Mouse (Mus musculus): Measurements from ENCODE around the gene Hlcs. TPM values are rescaled to one million over a fixed set of nuclear protein-coding genes. Genes with fewer than 3 reads are reported as not detected.
"Not testable (repeated sequence)": the region's sequence is repeated elsewhere in the genome, so short reads cannot be mapped to it uniquely, and the experiment has no call there.

Gene Hlcs
- polyA plus RNA-seq, 1 experiment from 2014 or later = 10.3 TPM

DNA sequence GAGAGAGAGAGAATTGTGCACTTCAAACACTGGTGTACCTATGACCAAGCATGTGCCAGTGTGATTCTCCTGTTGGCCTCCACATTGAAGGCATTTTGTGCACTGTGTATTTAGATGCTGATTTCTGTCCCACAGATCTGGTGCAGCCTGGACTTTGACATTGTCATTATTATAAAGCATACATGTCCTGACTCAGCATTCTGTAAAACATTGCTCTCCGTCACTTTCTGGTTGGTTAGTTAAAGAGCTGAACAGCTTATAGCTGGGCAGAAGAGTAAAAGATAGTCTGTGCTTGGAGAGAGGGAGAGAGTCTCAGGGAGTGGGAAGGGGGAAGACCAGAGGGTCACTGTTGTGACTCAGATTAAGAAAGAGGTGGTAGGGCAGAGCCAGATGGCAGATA, 32.4 kb upstream of the Hlcs start:
- Histone ChIP-seq H3K4me2 (replicated peaks) (no peak overlapping the region), H3K27me3 (replicated peaks) (no peaks in the 10 kb centered on the region), H3K4me3 (no peak overlapping the region), H3K9me3 (no peaks in the 10 kb centered on the region), H3K36me3 (no peaks in the 10 kb centered on the region), H3K27ac (no peak overlapping the region), H3K9ac (no peak overlapping the region), H3K4me1 (no peaks in the 10 kb centered on the region)
- 95% methylated on average over 1 of the region's 1 CpGs for WGBS
- ATAC-seq (ENCODE audit: low FRiP score, low read depth) = no peak

- H3K4me2 ChIP-seq (replicated peaks); H3K27ac ChIP-seq; H3K27me3 ChIP-seq (replicated peaks); H3K9me3 ChIP-seq; H3K9ac ChIP-seq; H3K36me3 ChIP-seq; H3K4me3 ChIP-seq; H3K4me1 ChIP-seq; ATAC-seq (ENCODE audit: low FRiP score, low read depth): not testable (repeated sequence)
- WGBS = 95% methylated on average over 22 of the region's 22 CpGs
Measured at GRCm38 (mm10) chr16:94339164-94340160, 26.1 kb upstream of the Hlcs start.

DNA sequence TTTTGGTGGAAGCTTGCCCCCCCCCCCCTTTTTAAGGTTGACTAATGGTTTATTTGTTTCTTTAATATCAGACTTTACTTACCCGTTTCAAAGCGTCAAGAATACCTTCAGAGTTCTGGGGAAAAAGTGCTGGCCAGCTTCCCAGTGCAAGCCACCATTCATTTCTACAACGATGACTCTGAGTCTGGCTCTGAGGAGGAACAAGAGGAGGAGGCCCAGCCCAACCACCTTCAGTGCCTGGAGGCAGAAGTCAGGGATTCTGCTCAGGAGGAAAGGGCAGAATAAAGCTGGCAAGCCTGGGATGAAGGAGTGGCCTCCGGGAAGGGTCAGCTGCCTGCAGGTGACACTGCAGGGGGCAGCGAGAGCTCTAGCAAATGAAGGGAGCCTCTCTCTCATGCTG, 22.3 kb upstream of the Hlcs start:
- H3K27me3 ChIP-seq (replicated peaks) = no peaks in the 10 kb centered on the region; the same call in 1 of the 2 replicates
- WGBS = 37% methylated on average over 5 of the region's 5 CpGs
- no peak overlapping the region for H3K4me2 ChIP-seq (replicated peaks)
- no peak overlapping the region for H3K27ac ChIP-seq
- no peak overlapping the region for H3K9ac ChIP-seq
- no peaks in the 10 kb centered on the region for H3K36me3 ChIP-seq
- H3K4me1 ChIP-seq = no peaks in the 10 kb centered on the region
- no peak for ATAC-seq (ENCODE audit: low FRiP score, low read depth)
- no peak overlapping the region for H3K4me3 ChIP-seq
- H3K9me3 ChIP-seq = no peaks in the 10 kb centered on the region

GRCm38 (mm10) chr16:94331886-94332252, 18.5 kb upstream of the Hlcs start:
- ATAC-seq (ENCODE audit: low FRiP score, low read depth) = no peak
- Histone ChIP-seq H3K4me2 (replicated peaks) (no peak overlapping the region), H3K36me3 (no peaks in the 10 kb centered on the region), H3K4me3 (no peak overlapping the region), H3K27me3 (replicated peaks) (peaks cover 30% of the 10 kb centered on the region), H3K4me1 (peaks cover 24% of the 10 kb centered on the region), H3K9me3 (no peaks in the 10 kb centered on the region), H3K27ac (no peak overlapping the region), H3K9ac (no peak overlapping the region)
- WGBS = 60% methylated on average over 5 of the region's 5 CpGs

GRCm38 (mm10) chr16:94331233-94331885, 18.0 kb upstream of the Hlcs start:
- ATAC-seq (ENCODE audit: low FRiP score, low read depth) = no peak
- H3K4me3 ChIP-seq = no peak overlapping the region
- H3K9me3 ChIP-seq = no peaks in the 10 kb centered on the region
- no peak overlapping the region for H3K27ac ChIP-seq
- H3K9ac ChIP-seq = no peak overlapping the region
- no peak overlapping the region for H3K4me2 ChIP-seq (replicated peaks)
- WGBS = 83% methylated on average over 9 of the region's 9 CpGs
- no peaks in the 10 kb centered on the region for H3K36me3 ChIP-seq
- peaks cover 24% of the 10 kb centered on the region for H3K4me1 ChIP-seq
- peaks cover 33% of the 10 kb centered on the region for H3K27me3 ChIP-seq (replicated peaks)

DNA sequence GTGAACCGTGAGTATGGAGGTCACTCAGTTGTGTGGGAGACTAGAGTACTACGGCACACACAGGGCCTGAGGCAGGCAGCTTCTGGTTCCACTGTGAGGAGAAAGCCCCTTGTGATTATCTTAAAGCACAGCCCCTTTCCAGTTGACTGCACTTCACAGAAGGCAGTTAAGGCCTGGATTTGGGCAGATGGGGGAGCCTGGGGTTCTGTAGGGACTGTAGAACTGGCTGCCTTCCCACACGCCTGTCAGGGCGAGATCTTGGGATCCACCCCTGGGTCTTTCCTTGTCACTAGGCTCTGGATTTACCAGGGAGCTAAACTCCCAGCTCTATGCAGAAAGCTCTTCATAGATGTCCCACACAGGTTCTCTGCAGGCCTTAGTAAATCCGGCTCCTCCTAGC, 17.1 kb upstream of the Hlcs start:
- no peak overlapping the region for H3K4me3 ChIP-seq
- H3K9me3 ChIP-seq = no peaks in the 10 kb centered on the region
- no peak overlapping the region for H3K27ac ChIP-seq
- 57% methylated on average over 5 of the region's 5 CpGs for WGBS
- no peaks in the 10 kb centered on the region for H3K36me3 ChIP-seq
- H3K9ac ChIP-seq = no peak overlapping the region
- H3K4me2 ChIP-seq (replicated peaks) = no peak overlapping the region
- H3K4me1 ChIP-seq = peaks cover 24% of the 10 kb centered on the region
- ATAC-seq (ENCODE audit: low FRiP score, low read depth) = peak; percentile 37; the same call in 1 of the 2 replicates
- peaks cover 33% of the 10 kb centered on the region for H3K27me3 ChIP-seq (replicated peaks)

DNA sequence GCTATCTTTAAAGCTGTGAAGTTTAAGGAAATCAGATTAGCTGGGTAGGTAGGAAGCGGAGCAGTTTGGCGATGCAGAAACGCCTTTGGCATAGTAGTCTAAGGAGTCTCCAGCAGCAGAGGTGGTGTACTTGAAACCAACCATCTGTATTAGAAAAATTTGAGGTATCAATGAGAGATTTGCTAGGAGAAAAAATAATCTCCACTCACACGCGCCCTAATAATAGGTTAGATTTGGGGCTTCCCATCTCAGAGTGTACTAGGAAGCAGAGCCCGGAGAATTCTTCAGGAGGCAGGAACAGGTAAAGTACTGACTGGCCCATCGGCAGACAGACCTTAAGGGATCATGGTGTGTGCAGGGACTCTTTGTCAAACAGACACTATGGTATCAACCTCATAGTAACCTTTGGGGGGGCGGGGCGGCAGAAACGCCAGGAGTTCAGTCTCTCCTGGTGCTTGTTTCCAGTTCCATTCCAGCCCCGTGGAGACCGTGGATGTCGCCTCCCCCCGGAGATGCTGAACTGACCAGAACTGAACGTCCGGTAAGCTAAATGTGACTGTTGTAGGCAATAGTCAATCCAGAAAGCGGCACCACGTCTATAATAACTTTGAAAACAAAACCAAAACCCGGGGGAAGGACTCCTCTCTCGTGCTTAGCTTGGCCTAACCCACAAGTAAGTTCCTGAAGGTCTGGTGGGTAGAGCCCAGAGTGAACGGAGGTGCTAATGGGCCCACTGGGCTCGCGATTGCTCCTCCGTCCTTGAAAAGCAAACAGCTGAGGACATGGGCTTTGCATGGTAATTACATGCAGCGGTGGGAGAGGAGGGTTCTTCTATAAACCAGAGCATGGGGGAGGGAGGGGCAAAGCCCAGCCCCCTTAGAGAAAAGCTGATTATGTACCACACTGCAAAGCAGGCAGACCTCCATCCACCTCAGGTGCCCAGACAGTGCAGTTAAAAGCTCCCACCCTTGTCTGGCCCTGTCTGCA, 15.8 kb upstream of the Hlcs start:
- H3K4me2 ChIP-seq (replicated peaks) = peak overlapping the region; percentile 73
- H3K4me1 ChIP-seq = peaks cover 24% of the 10 kb centered on the region
- WGBS = 6% methylated on average over 25 of the region's 25 CpGs
- H3K27ac ChIP-seq = no peak overlapping the region
- H3K27me3 ChIP-seq (replicated peaks) = peaks cover 33% of the 10 kb centered on the region
- ATAC-seq (ENCODE audit: low FRiP score, low read depth) = peak; percentile 27; the same call in 1 of the 2 replicates
- H3K9ac ChIP-seq = no peak overlapping the region
- H3K36me3 ChIP-seq = no peaks in the 10 kb centered on the region
- no peaks in the 10 kb centered on the region for H3K9me3 ChIP-seq
- peak overlapping the region; percentile 41; the same call in 1 of the 2 replicates for H3K4me3 ChIP-seq

DNA sequence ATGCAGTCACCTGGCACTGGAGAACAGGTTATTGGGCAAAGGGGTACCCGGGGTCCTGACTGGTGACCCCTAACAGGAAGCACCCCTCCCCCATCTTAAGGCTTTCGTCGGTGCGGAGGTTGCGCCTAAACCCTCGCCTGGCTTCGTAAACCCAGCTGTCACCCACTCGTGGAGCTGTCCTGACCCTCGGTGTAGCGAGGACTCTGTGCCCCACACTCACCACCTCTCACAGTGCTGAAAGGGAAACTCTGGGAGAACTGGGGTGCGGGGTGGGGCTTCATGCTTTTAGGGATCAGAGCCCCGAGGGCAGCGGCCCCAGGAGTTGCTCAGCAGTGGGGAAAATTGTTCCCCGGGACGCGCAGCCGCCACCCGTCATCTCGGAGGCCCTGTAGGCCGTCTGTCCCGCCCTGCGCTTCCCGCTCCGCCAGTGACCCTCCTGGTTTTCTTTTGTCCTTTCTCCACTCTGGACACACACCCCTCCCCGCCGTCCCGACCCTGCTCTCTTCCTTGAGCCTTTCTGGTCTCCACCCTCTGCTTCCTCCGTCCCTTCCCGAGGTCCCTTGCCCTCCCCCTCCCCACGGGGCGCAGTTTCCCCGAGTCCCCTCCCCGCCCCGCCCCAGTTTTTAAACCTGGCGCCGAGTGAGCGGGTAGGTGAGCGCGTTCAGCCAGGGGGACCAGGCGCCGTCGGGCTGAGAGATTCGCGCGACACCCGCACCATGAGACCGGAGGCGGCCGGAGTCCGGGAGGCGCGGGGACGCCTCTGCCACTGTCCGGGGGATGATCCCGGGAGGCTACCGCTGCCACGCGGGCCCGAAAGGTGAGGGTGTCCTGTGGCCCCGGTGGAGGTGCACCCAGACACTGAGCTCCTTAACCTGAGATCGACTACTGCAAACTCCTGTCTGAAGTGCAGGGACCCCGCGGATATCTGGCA, 14.7 kb upstream of the Hlcs start, which contains the start of gene Ripply3:
Gene Ripply3 (plus strand): TSS at position 640 of the 931 bp plus-strand sequence.
- no peaks in the 10 kb centered on the region for H3K36me3 ChIP-seq
- peak within 1 kb of the TSS; percentile 41 for H3K4me3 ChIP-seq
- H3K4me1 ChIP-seq = peaks cover 24% of the 10 kb centered on the region
- H3K27ac ChIP-seq = no peak within 1 kb of the TSS
- peaks cover 33% of the 10 kb centered on the region for H3K27me3 ChIP-seq (replicated peaks)
- peak within 1 kb of the TSS; percentile 73 for H3K4me2 ChIP-seq (replicated peaks)
- 1% methylated on average over 63 of the region's 63 CpGs for whole genome bisulfite sequencing
- H3K9ac ChIP-seq = peak within 1 kb of the TSS; percentile 38
- no peaks in the 10 kb centered on the region for H3K9me3 ChIP-seq
- ATAC-seq (ENCODE audit: low FRiP score, low read depth) = peak; percentile 44

- 94% methylated on average over 3 of the region's 3 CpGs for WGBS
- ATAC-seq (ENCODE audit: low FRiP score, low read depth) = no peak
- H3K27me3 ChIP-seq (replicated peaks) = peaks cover 33% of the 10 kb centered on the region
Measured at GRCm38 (mm10) chr16:94326008-94326407, 12.6 kb upstream of the Hlcs start.

DNA sequence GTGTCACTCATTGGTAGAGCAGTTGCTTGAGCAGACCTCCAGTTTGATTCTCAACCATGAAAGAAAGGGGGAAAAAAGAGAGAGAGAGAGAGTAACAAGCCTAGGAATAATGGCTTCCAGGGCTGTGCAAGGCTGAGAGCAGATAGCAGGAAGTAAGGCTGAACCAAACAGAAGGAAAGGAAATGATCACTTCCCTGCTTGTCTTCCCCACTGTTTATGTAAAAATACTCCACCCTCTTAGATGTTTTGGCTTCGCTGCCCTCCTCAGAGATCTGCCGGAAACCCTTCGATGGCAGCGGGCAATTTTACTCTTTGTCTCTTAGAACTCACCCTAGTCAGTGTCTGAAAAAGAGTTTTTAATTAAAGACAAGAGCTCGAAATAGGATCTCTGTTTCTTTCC, 10.3 kb upstream of the Hlcs start:
- Histone ChIP-seq H3K4me2 (replicated peaks) (no peak overlapping the region), H3K27ac (no peak overlapping the region), H3K27me3 (replicated peaks) (peaks cover 21% of the 10 kb centered on the region), H3K9me3 (no peaks in the 10 kb centered on the region), H3K4me1 (peaks cover 11% of the 10 kb centered on the region), H3K4me3 (no peak overlapping the region), H3K9ac (no peak overlapping the region), H3K36me3 (no peaks in the 10 kb centered on the region)
- WGBS = 74% methylated on average over 5 of the region's 5 CpGs
- no peak for ATAC-seq (ENCODE audit: low FRiP score, low read depth)

More at GRCm38 (mm10) chr16:94326008-94326407, 12.6 kb upstream of the Hlcs start:
- no peaks in the 10 kb centered on the region for H3K9me3 ChIP-seq
- no peak overlapping the region for H3K4me3 ChIP-seq
- H3K4me1 ChIP-seq = peaks cover 24% of the 10 kb centered on the region
- no peak overlapping the region for H3K4me2 ChIP-seq (replicated peaks)
- H3K36me3 ChIP-seq = no peaks in the 10 kb centered on the region
- no peak overlapping the region for H3K9ac ChIP-seq
- H3K27ac ChIP-seq = no peak overlapping the region

DNA sequence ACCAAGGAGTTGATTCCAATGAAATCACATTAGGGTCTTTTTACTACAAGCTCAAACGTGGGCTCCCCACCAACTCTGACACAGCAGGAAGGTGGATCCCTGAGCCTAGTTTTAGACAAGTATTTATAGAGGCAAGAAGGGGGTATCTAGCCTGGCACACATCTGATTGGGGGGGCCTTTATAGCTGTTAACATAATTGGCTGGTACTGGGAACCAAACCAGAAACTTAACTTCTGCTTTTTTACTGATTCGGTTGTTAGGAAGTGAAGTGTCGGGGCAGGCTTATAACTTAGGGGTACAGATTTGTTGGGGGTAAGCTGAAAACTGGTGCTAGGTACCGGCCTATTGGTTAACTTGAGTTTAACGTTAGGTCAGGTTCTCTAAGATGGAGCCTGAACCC, 6.9 kb upstream of the Hlcs start:
- H3K9me3 ChIP-seq = no peaks in the 10 kb centered on the region
- H3K4me3 ChIP-seq = no peak overlapping the region
- WGBS = 79% methylated on average over 5 of the region's 5 CpGs
- no peaks in the 10 kb centered on the region for H3K4me1 ChIP-seq
- no peak overlapping the region for H3K4me2 ChIP-seq (replicated peaks)
- ATAC-seq (ENCODE audit: low FRiP score, low read depth) = no peak
- no peaks in the 10 kb centered on the region for H3K36me3 ChIP-seq
- H3K27me3 ChIP-seq (replicated peaks) = no peaks in the 10 kb centered on the region
- H3K27ac ChIP-seq = no peak overlapping the region
- no peak overlapping the region for H3K9ac ChIP-seq

All from neural tube, embryonic 12.5 days (tissue).